Mouse (Mus musculus): Measurements from ENCODE around the gene Tgfb1i1.

GRCm38 (mm10) chr7:128238991-128239390, 7.6 kb upstream of the Tgfb1i1 start:
- TF ChIP-seq POLR2A (IDR thresholded peaks at IDR 0.05; ENCODE audit: low read depth, low read length) (no peak), CTCF (conservative IDR thresholded peaks at IDR 0.05; ENCODE audit: insufficient read depth, insufficient read length, low read depth, low read length) (peak; percentile 32; the same call in 1 of the 2 replicates)
